Mouse (Mus musculus) CH12.LX (cell line): ENCODE measurements at regions not wholly inside any gene's neighbourhood (a gene's known extent, or its start where the extent isn't known, plus 50 kb on each side); places are given as distances from the start of the nearest gene placed in this dataset.

Source experiments
- DNase-seq: peaks from one replicate; pipeline ENCODE4 v3.0.0-alpha.2; 2013; ENCODE audit errors: extremely low read depth
- H3K27ac ChIP-seq: 2 replicates; pipeline ENCODE4 v1.5.1; 2012; ENCODE audit warnings: low read depth, mild to moderate bottlenecking, control low read depth, moderate library complexity; ENCODE audit not compliant: insufficient read depth
- H3K27me3 ChIP-seq: replicated peaks from 2 replicates; pipeline ENCODE3; 2012; ENCODE audit warnings: inconsistent platforms
- H3K36me3 ChIP-seq, 2 experiments: replicated peaks in 1 of 2; 2 replicates each; pipeline versions ENCODE3 to v1.6.1; 2012; ENCODE audit warnings: inconsistent platforms in 1 of 2, low read length in 1 of 2, mild to moderate bottlenecking in 1 of 2, mixed read lengths in 1 of 2, moderate library complexity in 1 of 2; ENCODE audit not compliant: control insufficient read depth in 1 of 2, insufficient read depth in 1 of 2
- H3K4me1 ChIP-seq, 2 experiments: 2 replicates each; pipeline ENCODE4 v1.6.1; 2012; ENCODE audit warnings: inconsistent platforms in 1 of 2, moderate library complexity in 1 of 2; ENCODE audit not compliant: insufficient read depth in 2 of 2, control insufficient read depth in 1 of 2
- H3K4me2 ChIP-seq: 2 replicates; pipeline ENCODE4 v1.6.1; 2012; ENCODE audit warnings: low read depth, mild to moderate bottlenecking, control low read depth; ENCODE audit not compliant: poor library complexity, insufficient read depth, severe bottlenecking
- H3K4me3 ChIP-seq, 3 experiments: fragments of 150-350 bp in 1 of 3; sonication (generic) in 1 of 3; replicated peaks in 1 of 3; 2 replicates each; pipeline versions ENCODE3 to v1.5.1; 2011 to 2012; ENCODE audit warnings: low read depth in 2 of 3, low read length in 2 of 3, mild to moderate bottlenecking in 2 of 3, moderate library complexity in 2 of 3, control low read depth in 1 of 3, improper control_type of control experiment in 1 of 3, inconsistent platforms in 1 of 3, mixed read lengths in 1 of 3; ENCODE audit not compliant: poor library complexity in 1 of 3
- H3K79me2 ChIP-seq: replicated peaks from 2 replicates; pipeline ENCODE4 v1.6.1; 2012; ENCODE audit warnings: mild to moderate bottlenecking, moderate library complexity; ENCODE audit not compliant: control insufficient read depth, poor library complexity, insufficient read depth, severe bottlenecking; ENCODE audit errors: extremely low read depth
- H3K9ac ChIP-seq: 2 replicates; pipeline ENCODE4 v1.6.1; 2012; ENCODE audit warnings: low read depth, mild to moderate bottlenecking, control low read depth, moderate library complexity; ENCODE audit not compliant: insufficient read depth
- H3K9me3 ChIP-seq: replicated peaks from 2 replicates; pipeline ENCODE3; 2012; ENCODE audit warnings: low read length, inconsistent platforms, mixed read lengths
- CHD1 ChIP-seq: IDR thresholded peaks from 2 replicates; pipeline ENCODE4 v1.6.1; 2012; ENCODE audit warnings: low read depth, low read length, improper control_type of control experiment, inconsistent platforms
- CTCF ChIP-seq, 2 experiments: IDR thresholded peaks in 1 of 2; conservative IDR thresholded peaks in 1 of 2; 2 replicates each; pipeline ENCODE4 v1.5.1; 2011 to 2012; ENCODE audit warnings: low read depth in 2 of 2, low read length in 2 of 2, improper control_type of control experiment in 1 of 2, inconsistent platforms in 1 of 2, mild to moderate bottlenecking in 1 of 2, moderate library complexity in 1 of 2
- ELF1 ChIP-seq: IDR thresholded peaks from 2 replicates; pipeline ENCODE4 v1.6.1; 2014; ENCODE audit warnings: low read depth, mild to moderate bottlenecking, inconsistent platforms, low read length, improper control_type of control experiment
- EP300 ChIP-seq: IDR thresholded peaks from 2 replicates; pipeline ENCODE4 v1.6.1; 2011; ENCODE audit warnings: low read length, improper control_type of control experiment
- ETS1 ChIP-seq: conservative IDR thresholded peaks from 2 replicates; pipeline ENCODE4 v1.6.1; 2012; ENCODE audit warnings: low read depth, mild to moderate bottlenecking, inconsistent platforms, low read length, improper control_type of control experiment, moderate library complexity
- GABPA ChIP-seq: IDR thresholded peaks from 2 replicates; pipeline ENCODE4 v1.6.1; 2012; ENCODE audit warnings: low read depth, low read length, improper control_type of control experiment, inconsistent platforms; ENCODE audit not compliant: insufficient replicate concordance
- HCFC1 ChIP-seq: IDR thresholded peaks from 2 replicates; pipeline ENCODE4 v1.6.1; 2012; ENCODE audit warnings: low read depth, mild to moderate bottlenecking, inconsistent platforms, low read length, improper control_type of control experiment
- IRF4 ChIP-seq: IDR thresholded peaks from 2 replicates; pipeline ENCODE4 v1.6.1; 2014; ENCODE audit warnings: low read depth, mild to moderate bottlenecking, inconsistent platforms, low read length, improper control_type of control experiment
- JUN ChIP-seq: IDR thresholded peaks from 2 replicates; pipeline ENCODE4 v1.6.1; 2011; ENCODE audit warnings: low read depth, mild to moderate bottlenecking, low read length, improper control_type of control experiment, moderate library complexity; ENCODE audit not compliant: insufficient read depth
- JUND ChIP-seq: conservative IDR thresholded peaks from 2 replicates; pipeline ENCODE4 v1.6.1; 2011; ENCODE audit warnings: low read depth, low read length, improper control_type of control experiment
- MAZ ChIP-seq: IDR thresholded peaks from 2 replicates; pipeline ENCODE4 v1.6.1; 2012; ENCODE audit warnings: low read depth, mild to moderate bottlenecking, inconsistent platforms, low read length, improper control_type of control experiment, moderate library complexity
- NRF1 ChIP-seq: IDR thresholded peaks from 2 replicates; pipeline ENCODE4 v1.6.1; 2014; ENCODE audit warnings: low read depth, mild to moderate bottlenecking, inconsistent platforms, low read length, improper control_type of control experiment, moderate library complexity
- POLR2A ChIP-seq: IDR thresholded peaks from 2 replicates; pipeline ENCODE4 v1.6.1; 2011; ENCODE audit warnings: low read depth, mild to moderate bottlenecking, improper control_type of control experiment, low read length
- POLR2AphosphoS2 ChIP-seq: IDR thresholded peaks from 2 replicates; pipeline ENCODE4 v1.6.1; 2011; ENCODE audit warnings: low read depth, low read length, improper control_type of control experiment
- SIN3A ChIP-seq: IDR thresholded peaks from 2 replicates; pipeline ENCODE4 v1.6.1; 2012; ENCODE audit warnings: low read length, improper control_type of control experiment, inconsistent platforms
- SMC3 ChIP-seq: IDR thresholded peaks from 2 replicates; pipeline ENCODE4 v1.6.1; 2011; ENCODE audit warnings: low read depth, low read length, improper control_type of control experiment
- TBP ChIP-seq: conservative IDR thresholded peaks from 2 replicates; pipeline ENCODE4 v1.6.1; 2011; ENCODE audit warnings: low read depth, low read length, improper control_type of control experiment
- TCF12 ChIP-seq: IDR thresholded peaks from 2 replicates; pipeline ENCODE4 v1.6.1; 2014; ENCODE audit warnings: low read depth, mild to moderate bottlenecking, inconsistent platforms, low read length, improper control_type of control experiment
- USF2 ChIP-seq: conservative IDR thresholded peaks from 2 replicates; pipeline ENCODE4 v1.6.1; 2011; ENCODE audit warnings: low read depth, low read length, improper control_type of control experiment
- ZMIZ1 ChIP-seq: IDR thresholded peaks from 2 replicates; pipeline ENCODE4 v1.6.1; 2012; ENCODE audit warnings: low read depth, mild to moderate bottlenecking, inconsistent platforms, low read length, improper control_type of control experiment
- ZNF384 ChIP-seq: IDR thresholded peaks from 2 replicates; pipeline ENCODE4 v1.6.1; 2012; ENCODE audit warnings: low read depth, low read length, improper control_type of control experiment, inconsistent platforms
- dilution Hi-C: fragments of 300-500 bp; cut with MboI; formaldehyde crosslinking; loops from 2 replicates; pipeline ENCODE4 v1.14.3; 2020; ENCODE audit warnings: low sequenced_read_pairs; ENCODE audit not compliant: extremely low pct_unique_long_range_greater_than_20kb, extremely low pct_ligation_motif_present
- in situ Hi-C: fragments of 300-500 bp; cut with MboI; formaldehyde crosslinking; loops from 3 replicates; pipeline ENCODE4 v1.14.3; 2019; ENCODE audit warnings: low sequenced_read_pairs, low pct_ligation_motif_present, low pct_unique_long_range_greater_than_20kb, mixed read lengths

- Histone ChIP-seq H3K4me2 (no peak overlapping the region), H3K9ac (no peak overlapping the region), H3K4me3 (no peak overlapping the region), H3K36me3 (no peaks in the 10 kb centered on the region), H3K4me1 (peaks cover 7 to 40% of the 10 kb centered on the region in 2 experiments; a peak in 3 of 4 replicates), H3K9me3 (no peaks in the 10 kb centered on the region), H3K27ac (no peak overlapping the region), H3K79me2 (no peaks in the 10 kb centered on the region), H3K27me3 (no peaks in the 10 kb centered on the region)
- TF ChIP-seq TCF12 (0 out of 2 replicates have a peak, but pooled peaks have one; percentile 28), SMC3 (no peak), SIN3A (no peak), TBP (no peak), EP300 (peak; percentile 31; the same call in 1 of the 2 replicates)
- DNase-seq, result no peak
- dilution Hi-C loops, result no loop called here
- in situ Hi-C loops, result loop anchor here (10.0 to 25.0 kb wide), 2 partner anchors 90 to 303 kb away; partner anchors contain the start of gene Tmsb4x
Observed at GRCm38 (mm10) chrX:167115096-167115495, 94.0 kb downstream of the Tmsb4x start.

DNA sequence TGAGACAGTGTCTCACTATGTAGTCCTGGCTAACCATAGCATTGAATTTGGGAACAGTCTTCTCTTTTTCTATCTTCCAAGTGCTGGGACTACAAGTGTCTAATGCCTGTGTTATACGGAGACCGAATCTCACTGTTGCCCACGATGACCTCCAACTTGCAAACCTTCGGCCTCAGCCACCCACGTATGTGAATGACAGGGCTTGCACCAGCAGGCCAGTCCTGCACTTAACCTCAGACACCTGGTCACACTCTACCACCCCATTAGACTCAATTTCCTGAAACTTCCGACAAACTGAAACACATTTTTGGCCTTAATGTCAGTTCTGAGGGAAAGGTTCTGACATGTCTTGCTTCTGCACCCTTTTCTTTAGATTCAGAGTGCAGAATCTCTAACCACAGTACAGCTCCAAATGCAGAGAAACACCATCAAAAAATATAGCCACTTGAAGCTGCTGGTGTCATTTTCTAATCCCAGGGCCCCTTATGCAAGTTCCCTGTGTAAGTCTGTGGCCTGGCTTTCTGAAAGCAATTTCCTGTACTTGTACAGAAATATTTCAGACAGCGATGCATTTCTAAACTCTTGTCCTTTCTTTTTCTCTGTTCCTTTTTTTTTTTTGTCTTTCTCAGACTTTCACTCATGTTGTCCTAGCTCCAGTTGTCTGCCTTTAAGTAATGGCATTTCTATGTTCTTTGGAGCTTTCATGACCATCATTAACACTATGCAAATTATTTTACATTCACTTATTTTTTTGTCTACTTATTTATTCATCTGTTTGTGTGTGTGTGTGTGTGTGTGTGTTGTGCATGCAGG, 97.8 kb downstream of the Tmsb4x start:
- no peaks in the 10 kb centered on the region for H3K27me3 ChIP-seq
- peak; percentile 83 for TF ChIP-seq ZNF384
- TF ChIP-seq ETS1, result peak; percentile 34; the same call in 1 of the 2 replicates
- peak; percentile 55 for TF ChIP-seq IRF4
- TF ChIP-seq ZMIZ1, result no peak
- peak; percentile 28; the same call in 1 of the 2 replicates for TF ChIP-seq EP300
- in situ Hi-C loops, result loop anchor here (10.0 to 25.0 kb wide), 2 partner anchors 94 to 299 kb away; partner anchors contain the start of gene Tmsb4x
- peak overlapping the region; percentile 71 for H3K27ac ChIP-seq
- dilution Hi-C loops, result no loop called here
- no peak for DNase-seq
- H3K4me3 ChIP-seq, result no peak overlapping the region
- H3K9me3 ChIP-seq, result no peaks in the 10 kb centered on the region
- peak overlapping the region; percentile 78 for H3K9ac ChIP-seq
- no peaks in the 10 kb centered on the region for H3K79me2 ChIP-seq
- H3K4me2 ChIP-seq, result peak overlapping the region; percentile 6
- H3K4me1 ChIP-seq, result peaks cover 8 to 51% of the 10 kb centered on the region in 2 experiments; a peak in 3 of 4 replicates
- no peaks in the 10 kb centered on the region for H3K36me3 ChIP-seq

GRCm38 (mm10) chrX:167108356-167108755, 100.8 kb downstream of the Tmsb4x start:
- Histone ChIP-seq H3K36me3 (no peaks in the 10 kb centered on the region), H3K79me2 (no peaks in the 10 kb centered on the region), H3K4me1 (peaks cover 12 to 57% of the 10 kb centered on the region in 2 experiments; a peak in 3 of 4 replicates), H3K27ac (no peak overlapping the region), H3K9me3 (no peaks in the 10 kb centered on the region), H3K4me3 (no peak overlapping the region), H3K9ac (no peak overlapping the region), H3K27me3 (no peaks in the 10 kb centered on the region), H3K4me2 (no peak overlapping the region; the same call in 1 of the 2 replicates)
- no peak for DNase-seq
- in situ Hi-C loops (loop anchor here (25.0 kb wide), 1 partner anchor 296 kb away; no protein-coding TSS in a partner anchor), dilution Hi-C loops (no loop called here)
- TF ChIP-seq USF2 (no peak), JUND (no peak), IRF4 (no peak), ETS1 (no peak), GABPA (no peak), JUN (no peak), HCFC1 (no peak), MAZ (no peak), NRF1 (no peak), ELF1 (peak; percentile 52; the same call in 1 of the 2 replicates), CHD1 (no peak), POLR2AphosphoS2 (no peak), POLR2A (no peak), SIN3A (no peak), TCF12 (0 out of 2 replicates have a peak, but pooled peaks have one; percentile 17), CTCF (conservative IDR thresholded peaks at IDR 0.05 in 1 of 2, IDR thresholded peaks at IDR 0.05 in 1 of 2; ENCODE audit: low read depth in 2 of 2, low read length in 2 of 2) (no peak)
